Mouse (Mus musculus) ovary, adult 18-20 months (tissue): ENCODE data around the gene Npepps.
"Not testable (repeated sequence)": the region's sequence is repeated elsewhere in the genome, so short reads cannot be mapped to it uniquely, and the experiment has no call there.

Source experiments
- DNase-seq: peaks from one replicate; pipeline ENCODE4 v3.0.0; 2022; ENCODE audit warnings: low spot score, mixed read lengths

Npepps gene

GRCm38 (mm10) chr11:97280216-97280861 is at the start of gene Npepps:
Npepps (minus strand) TSS chr11:97280638.
- peak; percentile 61 for DNase-seq

- no peak for DNase-seq
Measured at GRCm38 (mm10) chr11:97328148-97328547, 47.7 kb upstream of the Npepps start.

- DNase-seq = no peak
Measured at GRCm38 (mm10) chr11:97325224-97325623, 44.8 kb upstream of the Npepps start.

- DNase-seq = not testable (repeated sequence)
Measured at GRCm38 (mm10) chr11:97321894-97322600, 41.6 kb upstream of the Npepps start.

- DNase-seq = no peak
Measured at GRCm38 (mm10) chr11:97321197-97321596, 40.8 kb upstream of the Npepps start.

GRCm38 (mm10) chr11:97315504-97316503 is 35.4 kb upstream of the Npepps start, which contains the start of gene Mrpl45:
Mrpl45 (plus strand) TSS chr11:97315716.
- peak; percentile 96 for DNase-seq

GRCm38 (mm10) chr11:97314751-97315503 is 34.5 kb upstream of the Npepps start:
- no peak for DNase-seq

GRCm38 (mm10) chr11:97314110-97314509 is 33.7 kb upstream of the Npepps start:
- no peak for DNase-seq

GRCm38 (mm10) chr11:97312871-97313270 is 32.4 kb upstream of the Npepps start:
- DNase-seq = not testable (repeated sequence)

GRCm38 (mm10) chr11:97310895-97311631 is 30.6 kb upstream of the Npepps start:
- no peak for DNase-seq

GRCm38 (mm10) chr11:97309911-97310571 is 29.6 kb upstream of the Npepps start:
- DNase-seq = peak; percentile 63

GRCm38 (mm10) chr11:97309451-97309836 is 29.0 kb upstream of the Npepps start:
- peak; percentile 90 for DNase-seq

GRCm38 (mm10) chr11:97308806-97309450 is 28.5 kb upstream of the Npepps start:
- DNase-seq = no peak

GRCm38 (mm10) chr11:97307294-97308069 is 27.0 kb upstream of the Npepps start:
- no peak for DNase-seq

GRCm38 (mm10) chr11:97304631-97305030 is 24.2 kb upstream of the Npepps start:
- DNase-seq = no peak

GRCm38 (mm10) chr11:97302231-97302781 is 21.9 kb upstream of the Npepps start:
- peak; percentile 52 for DNase-seq

- no peak for DNase-seq
Measured at GRCm38 (mm10) chr11:97301406-97301805, 21.0 kb upstream of the Npepps start.

GRCm38 (mm10) chr11:97299939-97300338 is 19.5 kb upstream of the Npepps start:
- no peak for DNase-seq

- no peak for DNase-seq
Measured at GRCm38 (mm10) chr11:97296542-97296941, 16.1 kb upstream of the Npepps start.
